Mouse (Mus musculus) ES-Bruce4 (cell line): ENCODE results near the gene Trak2.

Experiments
- CTCF ChIP-seq: IDR thresholded peaks from one replicate; pipeline ENCODE4 v1.8.1; 2011; ENCODE audit warnings: low read depth, low read length
- EP300 ChIP-seq: IDR thresholded peaks from 2 replicates; pipeline ENCODE4 v1.6.1; 2011; ENCODE audit warnings: low read depth, low read length; ENCODE audit not compliant: insufficient read depth
- POLR2A ChIP-seq: IDR thresholded peaks from one replicate; pipeline ENCODE4 v1.8.1; 2011; ENCODE audit warnings: low read length; ENCODE audit not compliant: insufficient read depth

DNA sequence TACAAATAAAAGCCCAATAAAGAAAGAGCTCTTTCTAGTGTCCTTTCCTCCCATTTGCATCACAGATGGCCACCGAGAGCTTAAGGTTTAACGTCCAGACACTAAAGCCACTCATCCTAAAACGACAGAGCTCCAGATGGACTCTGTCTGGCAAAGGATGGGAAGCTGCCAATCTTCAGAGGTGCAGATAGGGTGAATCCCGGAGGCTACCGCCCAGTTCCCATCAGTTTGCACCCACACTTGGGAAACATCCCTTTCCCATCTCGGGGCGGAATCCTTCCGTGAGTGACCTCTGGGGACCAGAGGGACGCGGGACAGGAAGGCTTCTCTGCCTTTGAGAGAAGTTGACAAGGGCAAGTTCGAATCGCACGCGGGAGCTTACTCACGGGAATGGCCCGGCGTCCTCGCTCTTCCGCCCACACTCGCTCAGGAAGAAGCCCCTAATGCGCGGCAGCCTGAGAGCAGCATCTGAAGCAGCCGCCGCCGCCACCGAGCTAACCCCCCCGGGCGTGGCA lies 322 bp downstream of the Trak2 start:
- TF ChIP-seq CTCF (no peak), EP300 (no peak), POLR2A (no peak)
